Mouse (Mus musculus): Measurements from ENCODE around the gene Gm5678. TPM values are rescaled to one million over a fixed set of nuclear protein-coding genes. Genes with fewer than 3 reads are reported as not detected.
A peak's percentile ranks its signal among the peaks of the same experiment; 100 is the strongest.

The Gm5678 gene
- total RNA-seq (2021): 7.4 and 8.0 TPM in 2 replicates
- long read RNA-seq, experiment 1: 0 reads
- long read RNA-seq, experiment 2: 0 reads

DNA sequence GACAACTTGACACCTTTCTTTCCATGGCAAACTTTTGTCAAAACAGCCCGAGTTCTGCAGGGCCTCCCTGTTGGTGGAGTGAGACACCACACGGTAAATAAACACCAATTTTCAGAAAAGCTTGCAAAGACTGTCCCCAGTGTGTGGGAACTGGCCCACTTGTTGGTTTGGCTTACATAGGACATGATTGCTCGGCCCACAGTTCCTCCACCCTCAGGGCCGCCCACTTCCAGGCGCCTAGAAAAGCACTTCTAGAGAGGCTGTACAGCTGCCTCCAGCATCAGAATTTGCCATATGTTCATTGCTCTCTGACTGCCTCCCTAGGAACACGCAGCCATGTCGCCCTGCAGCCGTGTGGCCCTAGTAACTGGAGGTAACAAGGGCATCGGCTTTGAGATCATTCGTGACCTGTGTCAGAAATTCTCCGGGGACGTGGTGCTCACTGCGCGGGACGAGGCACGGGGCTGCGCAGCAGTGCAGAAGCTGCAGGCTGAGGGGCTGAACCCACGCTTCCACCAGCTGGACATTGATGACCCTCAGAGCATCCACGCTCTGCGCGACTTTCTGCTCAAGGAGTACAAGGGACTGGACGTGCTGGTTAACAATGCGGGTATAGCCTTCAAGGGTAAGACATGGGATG, at the start of gene Gm5678:
Gene Gm5678, plus strand, starts transcription at position 337 of the 640 bp plus-strand sequence.
- DNase-seq: no peak

DNA sequence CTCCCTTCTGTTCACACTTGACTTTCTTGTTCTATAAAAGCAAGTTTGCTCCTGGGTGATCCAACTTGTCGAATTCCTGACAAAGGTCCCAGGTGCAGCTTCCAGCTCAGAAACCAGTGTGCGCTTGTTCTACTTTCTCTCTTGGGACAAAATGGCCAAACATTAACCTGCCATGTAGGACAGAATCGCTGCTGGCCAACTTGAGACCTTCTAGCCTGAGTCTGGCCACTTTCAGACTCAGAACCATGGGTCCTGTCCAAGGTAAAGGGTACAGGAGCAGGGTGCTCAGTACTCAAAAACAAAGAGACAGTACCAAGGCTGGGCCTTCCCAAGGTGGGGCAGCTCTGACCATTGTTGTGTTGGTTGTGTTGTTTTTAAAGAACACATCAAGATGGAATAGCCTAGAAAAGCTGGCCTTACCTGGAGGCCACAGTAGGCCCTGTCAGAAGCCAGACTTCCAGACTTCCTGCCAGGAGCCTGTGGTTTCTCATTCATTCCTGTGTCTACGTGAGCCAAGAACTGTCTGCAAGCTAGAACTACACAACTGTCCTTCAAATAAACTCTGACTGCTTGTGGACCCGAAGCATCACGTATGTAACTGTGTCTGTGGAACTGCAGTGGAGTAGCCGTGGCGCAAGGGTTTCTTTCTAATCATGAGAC, 49.4 kb upstream of the Gm5678 start:
- no peak for DNase-seq

DNA sequence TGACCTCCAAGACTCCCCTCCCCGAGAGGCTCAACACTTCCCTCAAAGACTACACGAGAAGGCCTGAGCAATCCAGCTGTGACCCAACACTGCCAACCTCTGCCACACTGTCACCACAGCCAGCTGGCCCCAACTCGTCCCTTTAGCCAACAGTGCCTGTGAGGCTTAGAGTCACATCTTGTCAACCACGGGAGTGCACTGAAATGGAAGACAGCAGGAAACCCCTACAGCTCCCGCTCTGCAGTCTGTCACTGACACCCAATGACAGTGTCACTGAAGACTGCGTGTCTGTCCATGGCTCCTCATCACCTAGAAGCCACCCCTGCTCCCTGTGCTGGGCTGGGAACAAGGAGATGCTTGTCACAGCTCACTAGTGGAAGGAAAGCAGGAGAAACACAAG, 46.8 kb upstream of the Gm5678 start:
- DNase-seq: peak; percentile 58

- no peak for DNase-seq
Observed at GRCm38 (mm10) chr16:93584976-93585702, 42.8 kb upstream of the Gm5678 start.

GRCm38 (mm10) chr16:93585703-93586205, 42.1 kb upstream of the Gm5678 start:
- DNase-seq: no peak

- DNase-seq: no peak
Observed at GRCm38 (mm10) chr16:93586382-93586781, 41.5 kb upstream of the Gm5678 start.

DNA sequence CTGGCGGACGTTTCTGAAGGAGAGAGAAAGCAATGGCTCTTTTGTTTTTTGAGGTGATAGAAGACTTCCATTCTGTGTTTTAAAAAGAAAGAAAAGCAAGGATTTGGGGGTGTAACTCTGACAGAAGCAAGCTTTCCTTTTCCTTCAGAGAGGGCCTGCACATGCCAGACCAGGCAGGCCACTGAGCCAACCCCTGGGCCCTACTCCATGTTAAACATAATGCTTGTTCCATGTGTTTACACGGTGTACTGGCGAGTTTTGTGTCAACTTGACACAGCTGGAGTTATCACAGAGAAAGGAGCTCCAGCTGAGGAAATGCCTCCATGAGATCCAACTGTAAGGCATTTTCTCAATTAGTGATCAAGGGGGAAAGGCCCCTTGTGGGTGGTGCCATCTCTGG, 39.6 kb upstream of the Gm5678 start:
- DNase-seq: no peak

- no peak for DNase-seq
Observed at GRCm38 (mm10) chr16:93590915-93591314, 37.0 kb upstream of the Gm5678 start.

GRCm38 (mm10) chr16:93591450-93592430, 36.2 kb upstream of the Gm5678 start:
- DNase-seq: no peak

DNA sequence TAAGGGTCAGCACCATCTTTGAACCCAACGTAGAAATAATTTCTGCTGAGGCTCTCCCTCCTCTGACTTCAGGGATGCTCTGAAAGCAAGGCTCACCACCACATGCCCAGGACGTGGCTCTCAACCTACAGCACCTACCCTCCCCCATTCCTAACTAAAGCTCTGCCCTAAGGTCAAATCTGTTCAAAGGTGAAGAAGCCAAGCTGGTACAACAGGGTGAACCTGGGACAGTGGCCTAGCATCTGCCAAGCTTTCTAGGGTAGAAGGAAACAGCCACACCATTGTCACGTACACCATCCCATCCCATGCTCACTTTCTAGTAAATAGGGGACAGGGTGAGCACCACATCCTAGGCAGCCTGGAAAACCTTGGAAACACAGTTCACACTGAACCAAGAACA, 35.2 kb upstream of the Gm5678 start:
- DNase-seq: no peak

- DNase-seq: peak; percentile 79
Observed at GRCm38 (mm10) chr16:93593406-93593805, 34.5 kb upstream of the Gm5678 start.

DNA sequence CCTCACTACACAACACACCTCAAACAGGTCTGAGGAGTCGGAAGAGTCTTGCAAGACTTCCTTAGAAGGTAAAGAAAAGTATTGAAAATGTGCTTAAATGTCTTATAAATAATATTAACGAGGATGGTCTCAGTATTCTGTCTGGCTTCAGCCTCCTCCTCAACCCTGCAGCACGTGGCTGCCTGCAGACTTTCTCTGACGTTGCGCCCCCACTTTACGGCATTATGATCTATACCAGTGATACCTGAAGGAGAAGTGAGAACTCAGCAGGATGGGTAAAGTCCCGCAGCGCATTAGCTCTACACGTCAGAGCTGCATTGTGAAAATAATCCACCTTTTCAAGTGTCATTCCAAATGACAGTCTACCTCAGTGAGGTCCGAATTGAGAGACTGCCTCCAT, 33.4 kb upstream of the Gm5678 start:
- DNase-seq: no peak

GRCm38 (mm10) chr16:93595766-93596165, 32.1 kb upstream of the Gm5678 start:
- DNase-seq: no peak

GRCm38 (mm10) chr16:93596807-93597206, 31.1 kb upstream of the Gm5678 start:
- DNase-seq: no peak

DNA sequence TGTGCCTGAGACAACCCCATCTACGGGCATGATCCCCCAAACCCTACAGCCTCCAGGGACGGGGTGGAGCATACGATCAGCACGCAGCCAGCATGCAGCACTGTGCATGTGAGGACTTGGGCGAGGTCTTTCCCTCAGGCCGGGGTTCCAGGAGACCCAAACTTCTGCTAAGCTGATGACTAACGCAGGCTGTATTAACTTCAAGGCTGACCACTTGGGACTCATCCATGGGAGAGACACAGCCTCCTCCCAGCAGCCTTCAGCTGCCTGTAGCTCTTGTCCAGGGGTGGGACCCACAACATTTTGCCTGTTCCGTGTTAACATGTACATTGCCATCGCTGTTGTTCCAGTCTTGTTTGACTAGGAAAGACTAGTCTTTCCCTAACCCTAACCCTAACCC, 30.3 kb upstream of the Gm5678 start:
- peak; percentile 26 for DNase-seq

GRCm38 (mm10) chr16:93599461-93599860, 28.4 kb upstream of the Gm5678 start:
- DNase-seq: no peak

DNA sequence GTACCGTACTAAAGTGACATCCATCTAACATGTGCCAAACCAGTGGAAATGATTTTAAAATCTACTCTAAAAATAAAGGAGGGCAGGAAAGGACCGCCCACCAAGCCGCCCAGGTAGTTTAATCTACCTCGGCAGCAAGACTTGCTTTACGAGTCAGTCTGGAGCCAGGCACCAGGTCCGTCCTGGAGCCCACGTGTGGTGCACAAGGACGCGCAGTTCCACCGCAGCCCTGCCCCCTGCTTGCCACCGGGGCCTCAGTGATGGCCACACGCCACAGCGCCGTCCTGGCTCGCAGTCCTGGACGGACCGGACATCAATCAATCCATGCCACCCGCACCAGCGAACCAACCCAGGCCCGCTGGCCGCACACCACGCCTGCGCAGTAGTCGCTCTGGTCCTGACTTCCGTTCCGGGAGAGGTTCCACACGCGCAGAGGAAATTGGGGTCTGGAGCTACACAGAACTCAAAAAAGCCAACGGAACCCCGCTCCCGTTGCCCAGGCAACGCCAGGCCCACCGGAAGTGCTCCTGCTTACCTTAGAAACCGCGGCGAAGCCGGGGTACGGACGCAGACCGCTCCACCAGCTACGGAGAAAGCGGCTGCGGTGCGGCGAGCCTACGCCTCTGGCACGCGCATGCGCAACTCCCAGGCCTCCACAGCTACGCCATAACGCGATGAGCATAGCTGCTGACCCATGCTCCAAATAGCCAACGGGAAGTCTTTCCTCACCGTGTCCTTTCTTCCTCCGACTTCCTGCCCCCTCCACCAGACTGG, 24.3 kb upstream of the Gm5678 start, which contains the start of gene Setd4:
Gene Setd4, minus strand, starts transcription at position 625 of the 774 bp plus-strand sequence.
- DNase-seq: peak; percentile 97

- DNase-seq: no peak
Observed at GRCm38 (mm10) chr16:93604481-93604969, 23.4 kb upstream of the Gm5678 start.

DNA sequence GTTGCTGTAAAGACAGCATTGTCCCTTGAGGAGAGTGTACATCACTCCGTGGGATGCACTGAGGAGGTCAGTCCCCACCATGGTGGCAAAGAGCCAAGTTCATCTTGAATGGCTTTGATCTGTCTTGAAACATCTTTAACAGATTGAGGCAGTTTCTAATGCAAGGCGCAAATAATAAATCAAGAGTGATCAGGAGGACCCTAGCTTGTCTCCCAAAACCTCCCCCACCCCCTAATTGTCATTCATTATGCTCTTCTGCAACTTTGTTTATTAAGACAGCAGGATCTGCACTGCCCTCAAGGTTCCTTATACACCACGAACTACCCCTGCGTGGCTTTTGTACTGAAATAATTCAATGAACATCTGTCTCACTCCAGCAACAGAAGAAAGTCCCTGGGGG, 22.3 kb upstream of the Gm5678 start, which contains the start of gene Cbr1:
Gene Cbr1, plus strand, starts transcription at position 301 of the 400 bp plus-strand sequence.
- no peak for DNase-seq

- DNase-seq: no peak
Observed at GRCm38 (mm10) chr16:93606146-93606545, 21.8 kb upstream of the Gm5678 start.

DNA sequence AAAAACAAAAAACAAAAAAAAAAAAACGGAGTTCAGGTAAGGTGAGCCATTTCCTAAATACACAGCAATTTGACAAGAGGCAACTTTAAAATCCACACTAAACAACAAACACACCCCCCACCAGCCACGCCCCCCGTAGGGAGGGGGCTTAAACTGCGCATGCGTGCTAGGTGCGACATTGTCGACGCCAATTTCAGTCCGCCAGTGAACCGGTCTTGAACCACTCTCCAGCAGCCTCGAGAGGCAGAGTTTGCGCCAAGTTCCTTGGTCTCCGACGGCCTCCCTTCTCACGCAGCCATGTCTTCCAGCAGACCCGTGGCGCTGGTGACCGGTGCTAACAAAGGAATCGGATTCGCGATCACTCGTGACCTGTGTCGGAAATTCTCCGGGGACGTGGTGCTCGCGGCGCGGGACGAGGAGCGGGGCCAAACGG, 20.2 kb upstream of the Gm5678 start:
- peak; percentile 93 for DNase-seq

Data from adrenal gland, postnatal 14 days (tissue).